Mouse (Mus musculus) spleen, postnatal 4 days (tissue): ENCODE results near the gene Gbx1.
"Not testable (repeated sequence)": the region's sequence is repeated elsewhere in the genome, so short reads cannot be mapped to it uniquely, and the experiment has no call there.

Experiments used
- DNase-seq, 2 experiments: peaks; one replicate each; pipeline ENCODE4 v3.0.0; 2022; ENCODE audit warnings: low spot score in 2 of 2

The Gbx1 gene

DNA sequence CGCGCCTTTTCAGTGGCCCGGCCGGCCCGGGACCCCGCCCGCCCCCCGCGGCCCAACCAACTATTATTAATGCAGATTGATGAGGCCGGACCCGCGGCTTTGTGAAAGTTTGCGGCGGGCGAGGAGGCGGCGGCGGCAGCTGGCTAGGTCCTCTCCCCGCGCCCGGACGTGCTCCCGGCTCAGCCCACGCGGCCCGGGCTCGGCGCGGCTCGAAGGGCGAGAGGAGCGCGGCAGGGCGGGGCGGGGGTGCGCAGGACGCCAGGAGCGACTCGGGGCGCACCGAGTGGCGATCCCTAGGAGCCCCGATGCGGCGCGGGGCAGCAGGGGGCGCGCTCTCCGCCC lies at the start of gene Gbx1:
Gene Gbx1 (minus strand): TSS at position 314 of the 342 bp plus-strand sequence.
- DNase-seq = no peak

GRCm38 (mm10) chr5:24576801-24577182 lies 49.8 kb upstream of the Gbx1 start:
- DNase-seq = peak in 1 of 2 experiments; percentile 81

DNA sequence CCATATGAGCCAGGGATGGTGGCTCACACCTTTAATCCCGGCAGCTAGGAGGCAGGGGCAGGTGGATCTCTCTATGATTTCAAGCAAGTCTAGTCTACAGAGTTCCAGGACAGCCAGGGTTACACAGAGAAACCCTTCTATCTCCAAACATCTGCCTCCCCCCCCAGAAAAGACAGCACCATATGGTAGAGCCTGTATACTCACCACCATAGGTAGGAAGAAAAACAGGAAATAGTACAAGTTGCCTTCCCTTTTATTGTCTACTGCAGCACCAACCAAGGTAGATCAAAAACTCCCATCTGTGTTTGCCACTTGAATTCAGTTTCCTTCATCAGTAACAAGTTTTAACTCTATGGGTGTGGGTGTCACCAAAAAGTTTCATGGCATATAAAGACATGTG lies 48.9 kb upstream of the Gbx1 start:
- DNase-seq = no peak

DNA sequence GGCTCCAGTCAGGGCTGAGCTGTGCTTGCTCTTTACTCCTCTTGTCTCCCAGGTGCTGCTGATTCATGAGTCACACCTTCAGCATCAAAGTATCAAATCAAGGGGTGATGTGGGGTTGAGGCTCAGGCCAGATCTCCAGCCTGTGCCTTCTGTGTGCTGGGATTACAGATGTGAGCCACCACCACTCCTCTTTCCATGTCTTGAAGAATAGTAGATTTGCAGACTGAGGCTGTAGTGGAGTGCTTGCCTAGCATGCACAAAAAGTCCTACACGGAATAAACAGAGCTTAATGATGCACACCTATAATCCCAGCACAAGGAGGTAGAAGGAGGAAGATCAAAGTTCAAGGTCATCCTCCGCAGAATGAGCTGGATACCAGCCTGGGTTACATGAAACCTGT lies 29.7 kb upstream of the Gbx1 start, which contains the start of gene 4931409K22Rik:
Gene 4931409K22Rik (minus strand): TSS at position 101 of the 400 bp plus-strand sequence.
- no peak for DNase-seq

- not testable (repeated sequence) for DNase-seq
Measured at GRCm38 (mm10) chr5:24555335-24555734, 28.3 kb upstream of the Gbx1 start.

DNA sequence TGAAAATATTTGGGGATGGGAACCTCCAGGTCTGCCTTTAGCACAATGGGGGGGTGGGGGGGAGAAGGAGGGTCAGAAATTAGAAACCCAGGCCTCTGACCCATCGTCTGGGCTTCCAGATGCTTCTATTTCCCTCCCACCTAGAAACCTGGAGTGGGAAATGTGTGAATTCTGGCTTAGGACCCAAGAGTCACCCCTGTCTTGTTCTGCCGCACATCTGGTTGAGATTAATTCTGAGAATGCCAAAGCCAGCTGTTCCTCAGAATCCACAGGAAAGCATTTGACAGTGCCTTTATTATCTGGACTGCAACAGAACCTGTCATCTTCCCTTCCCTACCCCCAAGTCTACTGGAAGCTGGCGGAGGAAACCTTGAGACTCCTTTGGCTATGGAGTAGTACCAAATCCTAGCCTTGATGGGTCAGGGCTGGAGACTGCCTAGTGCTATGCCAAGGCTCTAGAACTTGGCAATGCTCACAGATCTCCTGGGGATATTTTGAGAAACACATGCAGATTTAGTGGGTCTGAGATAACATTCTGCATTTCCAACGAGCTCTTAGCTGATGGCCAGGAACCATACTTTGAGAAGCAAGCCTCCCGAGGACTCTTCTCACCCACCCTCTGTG lies 26.7 kb upstream of the Gbx1 start:
- no peak for DNase-seq

DNA sequence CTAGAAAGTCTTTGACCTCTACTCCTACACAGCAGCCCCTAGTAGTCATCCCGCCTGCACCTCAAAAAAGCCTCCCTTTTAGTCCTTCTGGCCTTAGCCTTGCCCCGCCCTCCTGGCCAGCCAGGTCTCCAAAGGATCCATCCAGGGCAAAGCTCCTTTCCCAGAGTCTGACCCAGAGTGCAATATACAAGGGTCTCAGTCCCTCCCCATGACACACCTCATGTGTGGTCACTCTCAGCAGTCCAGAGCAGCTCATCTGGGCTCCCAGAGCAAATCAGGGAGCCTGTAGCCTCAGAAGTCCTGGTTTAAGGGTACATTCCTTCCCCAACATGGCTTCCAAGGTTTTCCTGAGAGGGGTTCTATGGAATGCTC lies 24.3 kb upstream of the Gbx1 start:
- DNase-seq = no peak

DNA sequence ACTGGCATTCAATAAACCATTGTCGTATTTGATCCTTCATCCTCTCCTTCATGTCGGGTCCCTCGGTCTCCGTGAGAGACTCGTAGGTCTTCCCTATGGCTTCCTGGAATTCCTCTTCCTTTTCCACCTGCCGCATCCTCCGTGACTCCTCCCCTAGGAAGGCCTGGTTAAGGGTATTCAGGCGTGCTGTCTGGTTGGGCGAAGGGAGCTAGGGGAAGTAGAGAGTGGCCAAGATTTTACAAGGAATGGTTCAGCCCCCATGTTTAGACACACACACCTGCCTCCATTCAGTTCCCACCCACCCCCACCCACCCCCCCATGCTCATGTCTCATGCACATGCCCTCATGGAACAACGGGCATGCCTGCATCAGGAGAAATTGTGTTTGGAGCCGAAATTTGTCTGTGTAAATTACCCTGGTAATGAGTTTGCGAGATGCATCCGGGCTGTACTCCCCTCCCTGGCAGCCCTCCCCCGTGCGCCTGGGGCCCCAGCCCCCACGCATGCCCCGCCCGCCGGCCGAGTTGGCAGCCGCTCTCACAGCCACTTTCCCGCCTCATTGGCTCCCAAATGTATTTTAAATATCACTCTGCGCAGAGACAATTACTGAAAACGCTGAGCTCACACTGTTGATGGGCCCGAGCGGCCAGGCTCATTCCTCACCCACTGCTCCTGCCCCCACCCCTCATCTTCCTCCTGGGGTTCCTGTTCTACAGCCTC lies 23.8 kb upstream of the Gbx1 start:
- no peak for DNase-seq

- DNase-seq = no peak
Measured at GRCm38 (mm10) chr5:24542643-24543042, 15.6 kb upstream of the Gbx1 start.

- no peak for DNase-seq
Measured at GRCm38 (mm10) chr5:24541144-24541569, 14.2 kb upstream of the Gbx1 start.

DNA sequence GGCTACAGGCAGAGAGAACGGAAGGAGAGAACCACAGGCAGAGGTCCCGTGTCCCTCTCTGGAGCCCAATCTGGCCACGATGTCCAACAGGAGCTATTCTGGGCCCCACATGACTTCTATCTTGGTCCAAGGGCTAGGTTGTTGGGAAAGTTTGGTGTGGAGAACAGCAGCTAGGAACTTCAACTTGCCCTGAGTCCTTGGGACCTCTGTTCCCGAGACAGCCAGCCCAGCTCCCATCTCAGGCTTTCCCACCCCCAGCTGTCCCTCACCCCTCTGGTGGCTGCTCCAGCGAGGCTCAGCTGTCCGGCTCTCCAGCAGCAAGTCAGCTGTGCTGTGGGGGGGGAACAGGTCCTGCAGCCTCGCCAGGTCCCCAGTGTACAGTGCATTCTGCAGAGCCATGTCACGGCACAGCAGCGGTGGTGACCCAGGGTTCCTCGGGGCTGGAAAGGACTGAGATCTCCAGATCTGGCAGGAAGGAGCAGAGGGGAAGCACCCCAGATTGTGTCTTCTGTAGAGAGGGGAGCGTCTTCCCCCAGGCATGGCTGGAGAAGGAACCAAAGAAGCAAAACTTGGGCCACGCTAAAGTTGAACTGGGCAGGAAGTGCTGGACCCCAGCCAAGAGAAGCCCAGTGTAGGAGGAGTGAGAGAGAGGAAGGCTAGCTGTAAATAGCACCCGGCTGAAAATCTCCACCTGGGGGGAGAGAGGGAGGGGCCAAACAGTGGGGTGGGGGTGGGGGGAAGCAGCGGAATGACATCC lies 13.6 kb upstream of the Gbx1 start, which contains the start of gene Asb10:
Gene Asb10 (minus strand): TSS at position 592 of the 757 bp plus-strand sequence.
- no peak for DNase-seq

- no peak for DNase-seq
Measured at GRCm38 (mm10) chr5:24539571-24540296, 12.7 kb upstream of the Gbx1 start.

DNA sequence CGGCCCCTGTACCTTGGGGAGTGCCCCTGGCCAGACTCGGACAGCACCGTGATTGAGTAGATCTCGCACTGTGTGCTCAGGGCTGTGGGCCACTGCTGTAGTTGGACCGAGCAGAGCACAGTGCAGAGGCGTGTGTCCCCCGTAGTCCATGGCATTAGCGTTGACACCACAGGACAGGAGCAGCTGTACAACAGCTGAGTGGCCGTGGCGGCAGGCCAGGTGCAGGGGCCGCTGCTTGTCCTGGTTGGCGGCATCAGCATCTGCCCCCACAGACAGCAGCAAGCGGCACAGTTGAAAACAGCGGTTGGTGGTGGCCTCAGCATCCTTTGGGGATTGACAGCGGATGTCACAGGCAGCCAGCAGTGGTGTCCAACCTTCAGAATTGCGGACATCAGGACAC lies 10.6 kb upstream of the Gbx1 start:
- DNase-seq = no peak

DNA sequence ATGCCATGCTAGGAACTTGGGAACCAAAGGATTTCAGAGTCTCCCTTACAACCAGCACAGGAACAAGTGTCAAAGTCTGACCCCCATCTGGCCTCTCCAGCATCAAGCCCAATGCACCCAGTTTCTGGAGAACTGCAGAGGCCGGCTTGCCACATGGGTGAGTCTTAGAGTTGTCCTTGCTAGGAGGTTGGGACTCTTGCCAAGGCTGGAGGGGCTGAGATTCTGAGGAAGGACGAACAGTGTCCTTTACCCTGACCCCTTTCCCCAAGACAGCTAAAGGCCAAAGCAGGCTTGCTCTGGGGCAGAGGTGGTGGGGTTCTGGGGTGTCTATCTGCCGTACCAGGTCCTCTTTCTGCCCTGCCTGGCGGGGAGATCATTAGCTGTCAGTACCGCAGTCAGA lies 9.5 kb upstream of the Gbx1 start:
- no peak for DNase-seq

DNA sequence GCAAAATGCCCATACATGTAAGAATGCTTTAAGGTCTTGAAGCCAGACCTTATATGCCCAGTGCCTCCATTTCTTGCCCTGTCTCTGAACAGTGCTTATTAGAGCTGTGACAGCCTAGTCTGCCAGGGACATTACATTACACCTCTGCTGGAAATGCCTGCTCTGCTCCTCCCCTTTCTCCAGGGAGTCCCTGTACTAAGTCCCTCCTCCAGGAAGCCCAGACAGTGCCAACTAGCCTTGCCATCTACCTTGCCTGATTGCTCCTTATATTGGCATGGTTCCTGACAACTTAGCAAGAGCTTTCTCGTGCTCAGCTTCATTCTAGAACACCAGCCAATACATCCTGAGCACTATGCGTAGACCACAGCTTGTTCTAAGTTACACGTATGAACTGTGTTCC lies 8.7 kb upstream of the Gbx1 start:
- no peak for DNase-seq

- no peak for DNase-seq
Measured at GRCm38 (mm10) chr5:24534292-24534691, 7.3 kb upstream of the Gbx1 start.

- DNase-seq = no peak
Measured at GRCm38 (mm10) chr5:24533391-24533790, 6.4 kb upstream of the Gbx1 start.

GRCm38 (mm10) chr5:24530042-24530689 lies 3.2 kb upstream of the Gbx1 start:
- DNase-seq = peak; percentile 85 to 95

- DNase-seq = no peak
Measured at GRCm38 (mm10) chr5:24527780-24528179, 778 bp upstream of the Gbx1 start.

GRCm38 (mm10) chr5:24526190-24526888 lies 663 bp downstream of the Gbx1 start:
- DNase-seq = no peak
